Mouse (Mus musculus): ENCODE measurements around the gene Cacng6. TPM values are rescaled to one million over a fixed set of nuclear protein-coding genes. Genes with fewer than 3 reads are reported as not detected.

Cacng6 gene
- polyA plus RNA-seq, 1 experiment from 2014 or later, result not detected

- WGBS, result 82% methylated on average over 4 of the region's 4 CpGs
- no peak overlapping the region for H3K9ac ChIP-seq (ENCODE audit: low read depth, low read length)
- no peak overlapping the region for H3K4me3 ChIP-seq (ENCODE audit: low read length)
- H3K4me1 ChIP-seq (ENCODE audit: control insufficient read depth, insufficient read depth, low read depth, low read length), result no peaks in the 10 kb centered on the region
- ATAC-seq, result no peak
- no peaks in the 10 kb centered on the region for H3K27me3 ChIP-seq (replicated peaks; ENCODE audit: control insufficient read depth, insufficient read depth, low read length)
- H3K36me3 ChIP-seq (ENCODE audit: control insufficient read depth, insufficient read depth, low read length), result no peaks in the 10 kb centered on the region
- H3K27ac ChIP-seq (ENCODE audit: low read depth, low read length), result no peak overlapping the region
- H3K4me2 ChIP-seq (ENCODE audit: low read length), result no peak overlapping the region
- H3K9me3 ChIP-seq (ENCODE audit: control insufficient read depth, low read length), result no peaks in the 10 kb centered on the region
These were observed 23.0 kb downstream of the Cacng6 start for GRCm38 (mm10) chr7:3447026-3447425.

- no peak overlapping the region for H3K4me3 ChIP-seq (ENCODE audit: low read length)
- no peaks in the 10 kb centered on the region for H3K4me1 ChIP-seq (ENCODE audit: control insufficient read depth, insufficient read depth, low read depth, low read length)
- no peaks in the 10 kb centered on the region for H3K36me3 ChIP-seq (ENCODE audit: control insufficient read depth, insufficient read depth, low read length)
- peak; percentile 86 for ATAC-seq
- H3K9ac ChIP-seq (ENCODE audit: low read depth, low read length), result no peak overlapping the region
- WGBS, result 22% methylated on average over 15 of the region's 15 CpGs
- H3K4me2 ChIP-seq (ENCODE audit: low read length), result no peak overlapping the region
- H3K9me3 ChIP-seq (ENCODE audit: control insufficient read depth, low read length), result no peaks in the 10 kb centered on the region
- no peaks in the 10 kb centered on the region for H3K27me3 ChIP-seq (replicated peaks; ENCODE audit: control insufficient read depth, insufficient read depth, low read length)
- no peak overlapping the region for H3K27ac ChIP-seq (ENCODE audit: low read depth, low read length)
These were observed 24.9 kb downstream of the Cacng6 start for GRCm38 (mm10) chr7:3448737-3449454.

- WGBS, result 78% methylated on average over 5 of the region's 5 CpGs
- no peak overlapping the region for H3K4me3 ChIP-seq (ENCODE audit: low read length)
These were observed 26.7 kb downstream of the Cacng6 start for GRCm38 (mm10) chr7:3450671-3451070.

GRCm38 (mm10) chr7:3451161-3451560, 27.2 kb downstream of the Cacng6 start:
- Histone ChIP-seq H3K9ac (ENCODE audit: low read depth, low read length) (no peak overlapping the region), H3K4me3 (ENCODE audit: low read length) (no peak overlapping the region), H3K4me2 (ENCODE audit: low read length) (no peak overlapping the region), H3K27ac (ENCODE audit: low read depth, low read length) (no peak overlapping the region), H3K36me3 (ENCODE audit: control insufficient read depth, insufficient read depth, low read length) (no peaks in the 10 kb centered on the region), H3K9me3 (ENCODE audit: control insufficient read depth, low read length) (no peaks in the 10 kb centered on the region), H3K27me3 (replicated peaks; ENCODE audit: control insufficient read depth, insufficient read depth, low read length) (no peaks in the 10 kb centered on the region), H3K4me1 (ENCODE audit: control insufficient read depth, insufficient read depth, low read depth, low read length) (no peaks in the 10 kb centered on the region)
- no peak for ATAC-seq
- WGBS, result 54% methylated on average over 6 of the region's 6 CpGs

More at GRCm38 (mm10) chr7:3450671-3451070, 26.7 kb downstream of the Cacng6 start:
- no peak for ATAC-seq
- no peak overlapping the region for H3K4me2 ChIP-seq (ENCODE audit: low read length)
- H3K9ac ChIP-seq (ENCODE audit: low read depth, low read length), result no peak overlapping the region
- H3K36me3 ChIP-seq (ENCODE audit: control insufficient read depth, insufficient read depth, low read length), result no peaks in the 10 kb centered on the region
- no peaks in the 10 kb centered on the region for H3K27me3 ChIP-seq (replicated peaks; ENCODE audit: control insufficient read depth, insufficient read depth, low read length)
- H3K27ac ChIP-seq (ENCODE audit: low read depth, low read length), result no peak overlapping the region
- H3K4me1 ChIP-seq (ENCODE audit: control insufficient read depth, insufficient read depth, low read depth, low read length), result no peaks in the 10 kb centered on the region
- H3K9me3 ChIP-seq (ENCODE audit: control insufficient read depth, low read length), result no peaks in the 10 kb centered on the region

- H3K27me3 ChIP-seq (replicated peaks; ENCODE audit: control insufficient read depth, insufficient read depth, low read length), result no peaks in the 10 kb centered on the region
- no peak for ATAC-seq
- H3K9ac ChIP-seq (ENCODE audit: low read depth, low read length), result no peak overlapping the region
- no peaks in the 10 kb centered on the region for H3K36me3 ChIP-seq (ENCODE audit: control insufficient read depth, insufficient read depth, low read length)
- no peak overlapping the region for H3K4me2 ChIP-seq (ENCODE audit: low read length)
- H3K4me3 ChIP-seq (ENCODE audit: low read length), result no peak overlapping the region
- WGBS, result 61% methylated on average over 12 of the region's 12 CpGs
- no peak overlapping the region for H3K27ac ChIP-seq (ENCODE audit: low read depth, low read length)
- H3K9me3 ChIP-seq (ENCODE audit: control insufficient read depth, low read length), result no peaks in the 10 kb centered on the region
- no peaks in the 10 kb centered on the region for H3K4me1 ChIP-seq (ENCODE audit: control insufficient read depth, insufficient read depth, low read depth, low read length)
These were observed 29.0 kb downstream of the Cacng6 start for GRCm38 (mm10) chr7:3452821-3453485.

GRCm38 (mm10) chr7:3453486-3454183, 29.6 kb downstream of the Cacng6 start:
- no peak overlapping the region for H3K27ac ChIP-seq (ENCODE audit: low read depth, low read length)
- ATAC-seq, result no peak
- H3K4me3 ChIP-seq (ENCODE audit: low read length), result no peak overlapping the region
- H3K9me3 ChIP-seq (ENCODE audit: control insufficient read depth, low read length), result no peaks in the 10 kb centered on the region
- H3K27me3 ChIP-seq (replicated peaks; ENCODE audit: control insufficient read depth, insufficient read depth, low read length), result no peaks in the 10 kb centered on the region
- WGBS, result 55% methylated on average over 11 of the region's 11 CpGs
- H3K9ac ChIP-seq (ENCODE audit: low read depth, low read length), result no peak overlapping the region
- no peaks in the 10 kb centered on the region for H3K4me1 ChIP-seq (ENCODE audit: control insufficient read depth, insufficient read depth, low read depth, low read length)
- no peaks in the 10 kb centered on the region for H3K36me3 ChIP-seq (ENCODE audit: control insufficient read depth, insufficient read depth, low read length)
- no peak overlapping the region for H3K4me2 ChIP-seq (ENCODE audit: low read length)

GRCm38 (mm10) chr7:3457111-3457840, 33.3 kb downstream of the Cacng6 start:
- ATAC-seq, result no peak
- no peaks in the 10 kb centered on the region for H3K27me3 ChIP-seq (replicated peaks; ENCODE audit: control insufficient read depth, insufficient read depth, low read length)
- H3K27ac ChIP-seq (ENCODE audit: low read depth, low read length), result no peak overlapping the region
- H3K9ac ChIP-seq (ENCODE audit: low read depth, low read length), result no peak overlapping the region
- 92% methylated on average over 10 of the region's 10 CpGs for WGBS
- no peaks in the 10 kb centered on the region for H3K36me3 ChIP-seq (ENCODE audit: control insufficient read depth, insufficient read depth, low read length)
- no peak overlapping the region for H3K4me3 ChIP-seq (ENCODE audit: low read length)
- H3K4me1 ChIP-seq (ENCODE audit: control insufficient read depth, insufficient read depth, low read depth, low read length), result no peaks in the 10 kb centered on the region
- H3K4me2 ChIP-seq (ENCODE audit: low read length), result no peak overlapping the region
- H3K9me3 ChIP-seq (ENCODE audit: control insufficient read depth, low read length), result no peaks in the 10 kb centered on the region

- WGBS, result 76% methylated on average over 9 of the region's 9 CpGs
- H3K4me1 ChIP-seq (ENCODE audit: control insufficient read depth, insufficient read depth, low read depth, low read length), result no peaks in the 10 kb centered on the region
- no peaks in the 10 kb centered on the region for H3K9me3 ChIP-seq (ENCODE audit: control insufficient read depth, low read length)
- no peak for ATAC-seq
- no peak overlapping the region for H3K27ac ChIP-seq (ENCODE audit: low read depth, low read length)
- no peak overlapping the region for H3K9ac ChIP-seq (ENCODE audit: low read depth, low read length)
- H3K36me3 ChIP-seq (ENCODE audit: control insufficient read depth, insufficient read depth, low read length), result no peaks in the 10 kb centered on the region
- no peak overlapping the region for H3K4me3 ChIP-seq (ENCODE audit: low read length)
- H3K4me2 ChIP-seq (ENCODE audit: low read length), result no peak overlapping the region
- no peaks in the 10 kb centered on the region for H3K27me3 ChIP-seq (replicated peaks; ENCODE audit: control insufficient read depth, insufficient read depth, low read length)
These were observed 33.8 kb downstream of the Cacng6 start for GRCm38 (mm10) chr7:3457841-3458217.

- no peak overlapping the region for H3K4me3 ChIP-seq (ENCODE audit: low read length)
- no peaks in the 10 kb centered on the region for H3K9me3 ChIP-seq (ENCODE audit: control insufficient read depth, low read length)
- ATAC-seq, result no peak
- no peak overlapping the region for H3K4me2 ChIP-seq (ENCODE audit: low read length)
- WGBS, result 83% methylated on average over 8 of the region's 8 CpGs
- H3K27ac ChIP-seq (ENCODE audit: low read depth, low read length), result no peak overlapping the region
- no peaks in the 10 kb centered on the region for H3K27me3 ChIP-seq (replicated peaks; ENCODE audit: control insufficient read depth, insufficient read depth, low read length)
- no peak overlapping the region for H3K9ac ChIP-seq (ENCODE audit: low read depth, low read length)
- no peaks in the 10 kb centered on the region for H3K4me1 ChIP-seq (ENCODE audit: control insufficient read depth, insufficient read depth, low read depth, low read length)
- no peaks in the 10 kb centered on the region for H3K36me3 ChIP-seq (ENCODE audit: control insufficient read depth, insufficient read depth, low read length)
These were observed 36.3 kb downstream of the Cacng6 start for GRCm38 (mm10) chr7:3460261-3460660.

Measured in hindbrain, embryonic 16.5 days (tissue).